Mouse (Mus musculus) small intestine, adult 2 months (tissue): ENCODE measurements around the gene Tuba8.

Source experiments
- CTCF ChIP-seq: fragments of 200-500 bp; IDR thresholded peaks from 2 replicates; pipeline ENCODE4 v1.5.1; 2012; ENCODE audit warnings: low read depth, mild to moderate bottlenecking, control low read depth, inconsistent platforms, low read length, moderate library complexity, mixed read lengths; ENCODE audit not compliant: insufficient replicate concordance, insufficient read length; ENCODE audit errors: extremely low read depth
- POLR2A ChIP-seq: fragments of 200-500 bp; IDR thresholded peaks from 2 replicates; pipeline ENCODE4 v1.6.1; 2012; ENCODE audit warnings: low read depth, mild to moderate bottlenecking, control low read depth, inconsistent platforms, low read length, moderate library complexity

- TF ChIP-seq CTCF (no peak), POLR2A (no peak)
Observed at GRCm38 (mm10) chr6:121167381-121167975, 43.0 kb upstream of the Tuba8 start.
